Mouse (Mus musculus): Measurements from ENCODE around the gene Kpna7. TPM values are rescaled to one million over a fixed set of nuclear protein-coding genes. Genes with fewer than 3 reads are reported as not detected.

Gene Kpna7
- polyA plus RNA-seq, 2 experiments = not detected

DNA sequence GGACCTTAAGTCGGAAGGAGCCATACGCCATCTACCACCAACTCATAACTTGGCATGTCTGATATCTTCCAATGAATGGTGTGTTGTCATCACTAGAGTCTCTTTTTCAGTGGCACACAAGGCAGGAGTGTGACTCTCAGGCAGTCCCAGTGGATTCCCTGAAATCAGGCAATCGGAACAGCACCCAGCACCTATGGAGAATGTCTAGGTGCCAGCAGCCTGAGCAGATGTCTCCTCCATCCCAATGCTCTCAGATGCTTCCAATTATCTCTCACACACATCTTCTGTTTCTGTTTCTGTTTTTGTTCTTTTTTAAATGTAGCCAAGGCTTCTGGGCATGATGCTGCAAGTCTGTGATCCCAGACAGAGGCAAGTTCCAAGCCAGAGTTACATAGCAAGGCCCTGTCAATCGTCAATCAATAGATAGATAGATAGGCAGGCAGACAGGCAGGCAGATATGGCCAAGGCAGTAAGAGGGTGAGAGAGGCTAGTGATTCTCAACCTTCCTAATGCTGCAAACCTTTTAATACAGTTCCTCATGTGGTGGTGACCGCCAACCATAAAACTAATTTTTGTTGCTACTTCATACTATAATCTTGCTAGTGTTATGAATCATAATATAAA lies 133.3 kb downstream of the Kpna7 start:
- Histone ChIP-seq H3K9me3 (ENCODE audit: control insufficient read depth, low read length) (no peaks in the 10 kb centered on the region), H3K4me2 (replicated peaks; ENCODE audit: low read depth, low read length, severe bottlenecking) (no peak overlapping the region), H3K4me1 (ENCODE audit: control insufficient read depth, insufficient read depth, low read length) (0 out of 2 replicates have a peak, but pooled peaks cover 4% of the 10 kb centered on the region), H3K27me3 (ENCODE audit: control insufficient read depth, insufficient read depth, low read length) (no peaks in the 10 kb centered on the region), H3K4me3 (replicated peaks; ENCODE audit: low read length) (no peak overlapping the region), H3K36me3 (ENCODE audit: control insufficient read depth, insufficient read depth, low read length) (no peaks in the 10 kb centered on the region), H3K9ac (ENCODE audit: low read depth, low read length, severe bottlenecking) (no peak overlapping the region), H3K27ac (replicated peaks; ENCODE audit: low read depth, low read length) (no peak overlapping the region)
- no peak for TF ChIP-seq POLR2A (IDR thresholded peaks at IDR 0.05; ENCODE audit: borderline replicate concordance, extremely low read depth, insufficient read depth, insufficient read length)
- ATAC-seq (ENCODE audit: low FRiP score, low read depth) (no peak), DNase-seq (ENCODE audit: low spot score) (no peak)
- 92% methylated on average over 5 of the region's 5 CpGs for WGBS

DNA sequence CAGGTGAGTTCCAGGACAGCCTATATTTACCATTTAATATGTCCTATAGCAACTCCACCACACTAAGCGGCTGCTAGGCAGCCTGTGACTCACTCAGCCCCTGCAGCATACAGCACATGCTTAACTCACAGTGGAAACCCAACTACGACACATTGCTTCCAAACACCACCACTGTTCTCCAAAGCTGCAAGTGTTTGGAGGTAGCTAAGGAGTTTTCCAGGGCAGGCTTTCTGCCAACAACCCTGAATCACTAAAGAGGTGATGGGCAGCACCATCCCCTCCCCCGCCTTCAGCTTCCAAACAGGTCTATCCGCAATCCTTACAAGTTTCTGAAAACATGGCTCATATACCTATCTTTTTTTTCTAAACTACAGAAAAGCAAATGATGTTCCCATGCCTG lies 134.0 kb downstream of the Kpna7 start:
- DNase-seq (ENCODE audit: low spot score) (no peak), ATAC-seq (ENCODE audit: low FRiP score, low read depth) (no peak)
- Histone ChIP-seq H3K9ac (ENCODE audit: low read depth, low read length, severe bottlenecking) (no peak overlapping the region), H3K9me3 (ENCODE audit: control insufficient read depth, low read length) (no peaks in the 10 kb centered on the region), H3K27me3 (ENCODE audit: control insufficient read depth, insufficient read depth, low read length) (no peaks in the 10 kb centered on the region), H3K36me3 (ENCODE audit: control insufficient read depth, insufficient read depth, low read length) (no peaks in the 10 kb centered on the region), H3K4me1 (ENCODE audit: control insufficient read depth, insufficient read depth, low read length) (0 out of 2 replicates have a peak, but pooled peaks cover 4% of the 10 kb centered on the region), H3K4me2 (replicated peaks; ENCODE audit: low read depth, low read length, severe bottlenecking) (no peak overlapping the region), H3K4me3 (replicated peaks; ENCODE audit: low read length) (no peak overlapping the region), H3K27ac (replicated peaks; ENCODE audit: low read depth, low read length) (no peak overlapping the region)
- no peak for TF ChIP-seq POLR2A (IDR thresholded peaks at IDR 0.05; ENCODE audit: borderline replicate concordance, extremely low read depth, insufficient read depth, insufficient read length)
- WGBS = 76% methylated on average over 4 of the region's 4 CpGs

DNA sequence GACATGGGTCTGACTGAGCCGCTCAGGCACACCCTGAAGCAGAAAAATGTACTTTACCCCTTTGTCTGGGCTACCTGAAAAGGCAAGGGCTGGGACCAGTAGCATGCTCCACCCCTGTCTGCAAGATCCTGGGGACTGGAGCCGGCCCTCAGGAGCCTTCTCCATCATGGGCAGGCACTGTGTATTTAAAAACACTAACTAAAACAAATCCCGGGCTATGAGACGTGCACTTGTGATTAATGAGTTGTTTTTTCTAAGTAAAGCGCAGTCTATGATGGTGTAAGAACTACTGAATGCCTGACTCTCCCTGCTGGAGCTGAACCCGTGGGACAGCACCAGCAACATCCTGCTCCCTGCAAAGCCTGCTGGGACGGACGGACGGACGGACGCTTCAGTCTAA lies 135.4 kb downstream of the Kpna7 start:
- DNase-seq (ENCODE audit: low spot score) (no peak), ATAC-seq (ENCODE audit: low FRiP score, low read depth) (no peak)
- no peak for TF ChIP-seq POLR2A (IDR thresholded peaks at IDR 0.05; ENCODE audit: borderline replicate concordance, extremely low read depth, insufficient read depth, insufficient read length)
- WGBS = 73% methylated on average over 11 of the region's 11 CpGs
- no peak overlapping the region for H3K27ac ChIP-seq (replicated peaks; ENCODE audit: low read depth, low read length)
- no peak overlapping the region for H3K4me3 ChIP-seq (replicated peaks; ENCODE audit: low read length)
- no peaks in the 10 kb centered on the region for H3K4me1 ChIP-seq (ENCODE audit: control insufficient read depth, insufficient read depth, low read length)
- no peaks in the 10 kb centered on the region for H3K36me3 ChIP-seq (ENCODE audit: control insufficient read depth, insufficient read depth, low read length)
- no peak overlapping the region for H3K9ac ChIP-seq (ENCODE audit: low read depth, low read length, severe bottlenecking)
- no peaks in the 10 kb centered on the region for H3K9me3 ChIP-seq (ENCODE audit: control insufficient read depth, low read length)
- H3K4me2 ChIP-seq (replicated peaks; ENCODE audit: low read depth, low read length, severe bottlenecking) = no peak overlapping the region
- H3K27me3 ChIP-seq (ENCODE audit: control insufficient read depth, insufficient read depth, low read length) = no peaks in the 10 kb centered on the region

DNA sequence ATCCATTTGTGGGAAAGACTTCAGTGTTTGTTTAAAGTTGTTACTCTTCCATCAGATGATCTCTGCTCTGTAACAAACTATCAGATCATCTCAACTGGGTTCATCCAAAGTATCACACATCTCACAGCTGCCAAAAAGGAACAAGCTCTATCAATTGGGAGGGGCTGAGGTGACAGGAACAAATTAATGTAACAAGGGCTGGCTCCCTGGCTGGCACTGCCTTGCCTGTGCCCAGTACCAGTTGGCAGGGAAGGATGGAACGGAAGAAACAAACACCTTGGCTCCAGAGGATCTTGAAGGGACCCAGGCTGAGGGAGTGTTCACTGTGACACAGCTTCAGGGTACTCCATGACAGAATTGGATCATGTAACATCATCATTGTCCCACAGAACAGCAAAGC lies 135.8 kb downstream of the Kpna7 start:
- H3K36me3 ChIP-seq (ENCODE audit: control insufficient read depth, insufficient read depth, low read length) = no peaks in the 10 kb centered on the region
- WGBS = 82% methylated on average over 1 of the region's 1 CpGs
- no peaks in the 10 kb centered on the region for H3K27me3 ChIP-seq (ENCODE audit: control insufficient read depth, insufficient read depth, low read length)
- no peak for ATAC-seq (ENCODE audit: low FRiP score, low read depth)
- H3K4me1 ChIP-seq (ENCODE audit: control insufficient read depth, insufficient read depth, low read length) = no peaks in the 10 kb centered on the region
- TF ChIP-seq POLR2A (IDR thresholded peaks at IDR 0.05; ENCODE audit: borderline replicate concordance, extremely low read depth, insufficient read depth, insufficient read length) = no peak
- no peaks in the 10 kb centered on the region for H3K9me3 ChIP-seq (ENCODE audit: control insufficient read depth, low read length)
- no peak for DNase-seq (ENCODE audit: low spot score)
- no peak overlapping the region for H3K27ac ChIP-seq (replicated peaks; ENCODE audit: low read depth, low read length)
- no peak overlapping the region for H3K9ac ChIP-seq (ENCODE audit: low read depth, low read length, severe bottlenecking)
- no peak overlapping the region for H3K4me3 ChIP-seq (replicated peaks; ENCODE audit: low read length)
- no peak overlapping the region for H3K4me2 ChIP-seq (replicated peaks; ENCODE audit: low read depth, low read length, severe bottlenecking)

DNA sequence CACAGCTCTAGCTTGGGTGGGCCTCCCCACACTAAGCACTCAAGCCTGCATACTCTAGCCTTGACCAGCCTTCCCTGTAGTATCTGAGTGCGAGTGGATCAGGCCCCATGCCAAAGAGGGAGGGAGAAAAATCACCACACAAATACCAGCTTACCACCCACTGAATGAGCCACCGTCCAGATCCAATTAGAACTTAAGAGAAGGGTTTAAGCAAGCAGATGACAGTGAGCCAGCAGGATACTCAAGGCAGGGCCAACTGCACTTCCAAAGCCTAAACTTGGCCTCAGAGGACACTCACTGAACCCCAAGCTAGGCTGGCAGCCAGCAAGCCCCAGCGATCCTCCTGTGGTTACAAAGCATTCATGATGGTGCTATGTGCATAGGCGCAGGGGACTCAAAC lies 137.8 kb downstream of the Kpna7 start:
- Histone ChIP-seq H3K36me3 (ENCODE audit: control insufficient read depth, insufficient read depth, low read length) (no peaks in the 10 kb centered on the region), H3K9me3 (ENCODE audit: control insufficient read depth, low read length) (no peaks in the 10 kb centered on the region), H3K4me3 (replicated peaks; ENCODE audit: low read length) (no peak overlapping the region), H3K9ac (ENCODE audit: low read depth, low read length, severe bottlenecking) (no peak overlapping the region), H3K27ac (replicated peaks; ENCODE audit: low read depth, low read length) (no peak overlapping the region), H3K4me2 (replicated peaks; ENCODE audit: low read depth, low read length, severe bottlenecking) (no peak overlapping the region), H3K27me3 (ENCODE audit: control insufficient read depth, insufficient read depth, low read length) (no peaks in the 10 kb centered on the region), H3K4me1 (ENCODE audit: control insufficient read depth, insufficient read depth, low read length) (0 out of 2 replicates have a peak, but pooled peaks cover 3% of the 10 kb centered on the region)
- ATAC-seq (ENCODE audit: low FRiP score, low read depth) = no peak
- no peak for TF ChIP-seq POLR2A (IDR thresholded peaks at IDR 0.05; ENCODE audit: borderline replicate concordance, extremely low read depth, insufficient read depth, insufficient read length)
- no peak for DNase-seq (ENCODE audit: low spot score)
- WGBS = 89% methylated on average over 4 of the region's 4 CpGs

All from limb, embryonic 14.5 days (tissue).